Mouse (Mus musculus) left cerebral cortex, postnatal 14 days (tissue): ENCODE data around the gene Rimbp3. TPM values are rescaled to one million over a fixed set of nuclear protein-coding genes. Genes with fewer than 3 reads are reported as not detected.

Source experiments
- DNase-seq, 2 experiments: peaks; one replicate each; pipeline ENCODE4 v3.0.0; 2021 to 2022; ENCODE audit warnings: low spot score in 2 of 2, mixed read lengths in 1 of 2
- intact Hi-C: fragments of 180-260 bp; cut with DNase I; formaldehyde crosslinking; loops from one replicate; pipeline ENCODE4 v1.15.1; 2025
- total RNA-seq, 2 experiments: library from RNA; stranded (reverse); gene quantifications; 2 replicates each; pipeline ENCODE4 v1.2.3; 2021

The Rimbp3 gene
- total RNA-seq, 2 experiments from 2014 or later, result 1.5 to 1.8 TPM

GRCm38 (mm10) chr16:17251539-17251938, 43.1 kb downstream of the Rimbp3 start:
- no peak for DNase-seq
- intact Hi-C loops, result no loop called here

- intact Hi-C loops, result no loop called here
- DNase-seq, result no peak
Measured at GRCm38 (mm10) chr16:17252086-17252726, 43.8 kb downstream of the Rimbp3 start.

- intact Hi-C loops, result no loop called here
- DNase-seq, result no peak
Measured at GRCm38 (mm10) chr16:17252841-17253240, 44.4 kb downstream of the Rimbp3 start.

GRCm38 (mm10) chr16:17254005-17254597, 45.7 kb downstream of the Rimbp3 start:
- no peak for DNase-seq
- intact Hi-C loops, result no loop called here

- DNase-seq, result no peak
- intact Hi-C loops, result no loop called here
Measured at GRCm38 (mm10) chr16:17255270-17255669, 46.9 kb downstream of the Rimbp3 start.

- DNase-seq, result no peak
- intact Hi-C loops, result no loop called here
Measured at GRCm38 (mm10) chr16:17257359-17257821, 49.0 kb downstream of the Rimbp3 start.

GRCm38 (mm10) chr16:17258917-17259316, 50.5 kb downstream of the Rimbp3 start:
- no peak for DNase-seq
- intact Hi-C loops, result no loop called here

GRCm38 (mm10) chr16:17261341-17261740, 52.9 kb downstream of the Rimbp3 start:
- DNase-seq, result no peak
- intact Hi-C loops, result no loop called here

Other genes starting within 250 kb of the Rimbp3 start
- 100 to 1,000 TPM; 524 to 615 TPM for gene Mapk1, start 225.2 kb upstream of the Rimbp3 start, total RNA-seq
- gene Ypel1, start 138.9 kb upstream of the Rimbp3 start, total RNA-seq, result 10 to 100 TPM; 61.7 to 62.2 TPM
- 10 to 100 TPM; 84.7 to 85.2 TPM for gene Ppil2, start 97.3 kb upstream of the Rimbp3 start, total RNA-seq
- 1 to 10 TPM; 2.3 to 3.0 TPM for gene 2610318N02Rik, start 83.4 kb upstream of the Rimbp3 start, total RNA-seq
- 10 to 100 TPM; 16.8 to 23.1 TPM for gene Sdf2l1, start 76.2 kb upstream of the Rimbp3 start, total RNA-seq
- gene Ydjc, start 64.0 kb upstream of the Rimbp3 start, total RNA-seq, result 10 to 100 TPM; 37.4 to 38.2 TPM
- 1 to 10 TPM; 4.6 to 5.4 TPM for gene Ccdc116, start 61.4 kb upstream of the Rimbp3 start, total RNA-seq
- 100 to 1,000 TPM; 143 to 144 TPM for gene Ube2l3, start 6.0 kb upstream of the Rimbp3 start, total RNA-seq
- gene Hic2, start 25.0 kb downstream of the Rimbp3 start, total RNA-seq, result 1 to 10 TPM; 4.8 to 5.0 TPM
- 100 to 1,000 TPM; 118 to 134 TPM for gene Tmem191c, start 67.5 kb downstream of the Rimbp3 start, total RNA-seq
- 1 to 10 TPM; 1.8 TPM for gene Serpind1, start 122.8 kb downstream of the Rimbp3 start, total RNA-seq
- gene Snap29, start 197.4 kb downstream of the Rimbp3 start, total RNA-seq, result 10 to 100 TPM; 26.7 to 29.3 TPM
- 100 to 1,000 TPM; 258 to 275 TPM for gene Pi4ka, start 197.7 kb downstream of the Rimbp3 start, total RNA-seq
- 10 to 100 TPM; 27.0 to 34.0 TPM for gene Crkl, start 243.4 kb downstream of the Rimbp3 start, total RNA-seq